Mouse (Mus musculus): ENCODE data around the gene Cfap20. TPM values are rescaled to one million over a fixed set of nuclear protein-coding genes. Genes with fewer than 3 reads are reported as not detected.

Cfap20 gene
- total RNA-seq, 2 experiments from 2014 or later = 57.8 to 60.0 TPM

- intact Hi-C loops (cut with DNase I) = loop anchor here (1.0 kb wide), 1 partner anchor 76 kb away; the partner anchor contains the start of gene Mmp15
- DNase-seq (ENCODE audit: low spot score in 2 of 2) = peak; percentile 54 to 60
These were observed 6.8 kb downstream of the Cfap20 start for GRCm38 (mm10) chr8:95427594-95428535.

- peak in 1 of 2 experiments; percentile 66 for DNase-seq (ENCODE audit: low spot score in 2 of 2)
- intact Hi-C loops (cut with DNase I) = loop anchor here (1.0 kb wide), 1 partner anchor 75 kb away; the partner anchor contains the start of gene Mmp15
These were observed 7.8 kb downstream of the Cfap20 start for GRCm38 (mm10) chr8:95426781-95427281.

- DNase-seq (ENCODE audit: low spot score in 2 of 2) = no peak
- intact Hi-C loops (cut with DNase I) = no loop called here
These were observed 10.0 kb downstream of the Cfap20 start for GRCm38 (mm10) chr8:95424682-95425081.

GRCm38 (mm10) chr8:95422193-95422810, 12.4 kb downstream of the Cfap20 start:
- intact Hi-C loops (cut with DNase I) = no loop called here
- DNase-seq (ENCODE audit: low spot score in 2 of 2) = no peak

GRCm38 (mm10) chr8:95411309-95411972, 23.2 kb downstream of the Cfap20 start:
- intact Hi-C loops (cut with DNase I) = no loop called here
- DNase-seq (ENCODE audit: low spot score in 2 of 2) = peak in 1 of 2 experiments; percentile 18

GRCm38 (mm10) chr8:95409518-95409917, 25.2 kb downstream of the Cfap20 start:
- DNase-seq (ENCODE audit: low spot score in 2 of 2) = no peak
- intact Hi-C loops (cut with DNase I) = no loop called here

- DNase-seq (ENCODE audit: low spot score in 2 of 2) = no peak
- intact Hi-C loops (cut with DNase I) = no loop called here
These were observed 33.6 kb downstream of the Cfap20 start for GRCm38 (mm10) chr8:95401091-95401490.

- intact Hi-C loops (cut with DNase I) = no loop called here
- no peak for DNase-seq (ENCODE audit: low spot score in 2 of 2)
These were observed 35.5 kb downstream of the Cfap20 start for GRCm38 (mm10) chr8:95399131-95399530.

- intact Hi-C loops (cut with DNase I) = no loop called here
These were observed 37.5 kb downstream of the Cfap20 start for GRCm38 (mm10) chr8:95397201-95397600.

GRCm38 (mm10) chr8:95396752-95397151, 37.9 kb downstream of the Cfap20 start:
- DNase-seq (ENCODE audit: low spot score in 2 of 2) = no peak
- intact Hi-C loops (cut with DNase I) = no loop called here

More at GRCm38 (mm10) chr8:95397201-95397600, 37.5 kb downstream of the Cfap20 start:
- no peak for DNase-seq (ENCODE audit: low spot score in 2 of 2)

GRCm38 (mm10) chr8:95395186-95395918, 39.3 kb downstream of the Cfap20 start:
- no peak for DNase-seq (ENCODE audit: low spot score in 2 of 2)
- intact Hi-C loops (cut with DNase I) = no loop called here

- intact Hi-C loops (cut with DNase I) = no loop called here
- no peak for DNase-seq (ENCODE audit: low spot score in 2 of 2)
These were observed 42.1 kb downstream of the Cfap20 start for GRCm38 (mm10) chr8:95392604-95393003.

GRCm38 (mm10) chr8:95391101-95391500, 43.6 kb downstream of the Cfap20 start:
- no peak for DNase-seq (ENCODE audit: low spot score in 2 of 2)
- intact Hi-C loops (cut with DNase I) = no loop called here

- no peak for DNase-seq (ENCODE audit: low spot score in 2 of 2)
- intact Hi-C loops (cut with DNase I) = no loop called here
These were observed 44.4 kb downstream of the Cfap20 start for GRCm38 (mm10) chr8:95390312-95390711.

GRCm38 (mm10) chr8:95387936-95388335, 46.7 kb downstream of the Cfap20 start:
- intact Hi-C loops (cut with DNase I) = no loop called here
- DNase-seq (ENCODE audit: low spot score in 2 of 2) = no peak

GRCm38 (mm10) chr8:95387221-95387620, 47.4 kb downstream of the Cfap20 start:
- DNase-seq (ENCODE audit: low spot score in 2 of 2) = no peak
- intact Hi-C loops (cut with DNase I) = no loop called here

GRCm38 (mm10) chr8:95386037-95386436, 48.6 kb downstream of the Cfap20 start:
- intact Hi-C loops (cut with DNase I) = no loop called here
- DNase-seq (ENCODE audit: low spot score in 2 of 2) = no peak

GRCm38 (mm10) chr8:95384501-95384900, 50.2 kb downstream of the Cfap20 start:
- intact Hi-C loops (cut with DNase I) = no loop called here
- no peak for DNase-seq (ENCODE audit: low spot score in 2 of 2)

GRCm38 (mm10) chr8:95381595-95381994, 53.1 kb downstream of the Cfap20 start:
- DNase-seq (ENCODE audit: low spot score in 2 of 2) = no peak
- intact Hi-C loops (cut with DNase I) = no loop called here
